In genomic region chr5:66872053-66872452, GRCm38 (mm10) we compare ENCODE assay signal across 14 mouse cellular contexts.
DNase-seq lines count a peak whose midpoint lies in the region; ATAC-seq and TF ChIP-seq lines count a peak whose summit lies in the region.
"Had no signal": no experiment of that assay in that cellular context is flagged by ENCODE, and none has a peak within 500 bp of the region (broad histone marks: within the 10 kb centered on the region; RNA-seq: fewer than 3 reads in every experiment).

No protein-coding gene starts in this region.

- H3K27me3 ChIP-seq in heart, adult 2 months (ENCODE audit: control insufficient read depth, insufficient read depth, low read length): no peaks in the 10 kb centered on the region
- H3K27me3 ChIP-seq in forebrain, embryonic 16.5 days (replicated peaks; ENCODE audit: control insufficient read depth, insufficient read depth, low read length): no peaks in the 10 kb centered on the region
- H3K27me3 ChIP-seq: kidney, embryonic 15.5 days; limb, embryonic 15.5 days; Patski had no signal

- DNase-seq in cerebellum, adult 11-12 months: peak; percentile 46
- DNase-seq in cerebellum, postnatal 4 days (ENCODE audit: low spot score in 2 of 2): no peak
- DNase-seq in lung, postnatal 14 days: peak; percentile 48
- DNase-seq in lung, postnatal 25 days (ENCODE audit: low spot score): no peak
- peak; percentile 60 to 80 for DNase-seq in heart, adult 2 months
- peak; percentile 73 for DNase-seq in heart, postnatal 4 days
- no peak for DNase-seq in thymus, postnatal 0 days (ENCODE audit: low spot score)
- DNase-seq: lung, embryonic 14.5 days; right cerebral cortex, postnatal 14 days had no signal

- no peaks in the 10 kb centered on the region for H3K9me3 ChIP-seq in forebrain, embryonic 16.5 days (ENCODE audit: control insufficient read depth, low read length)
- H3K9me3 ChIP-seq: kidney, embryonic 15.5 days; limb, embryonic 15.5 days had no signal

- no peak for ATAC-seq in forebrain, embryonic 16.5 days
- ATAC-seq: Patski had no signal

- H3K4me1 ChIP-seq in heart, adult 2 months (ENCODE audit: control insufficient read depth, insufficient read depth, low read length): peaks cover 11% of the 10 kb centered on the region
- 0 out of 2 replicates have a peak, but pooled peaks cover 3% of the 10 kb centered on the region for H3K4me1 ChIP-seq in forebrain, embryonic 16.5 days (replicated peaks; ENCODE audit: control insufficient read depth, insufficient read depth, low read length)

- no peaks in the 10 kb centered on the region for H3K79me2 ChIP-seq in heart, adult 2 months (replicated peaks; ENCODE audit: control insufficient read depth, insufficient read depth, low read length)

- TF ChIP-seq CTCF in heart, adult 2 months (IDR thresholded peaks at IDR 0.05): 0 out of 2 replicates have a peak, but pooled peaks have one; percentile 3

- peak overlapping the region; percentile 11; the same call in 1 of the 2 replicates for H3K4me3 ChIP-seq in heart, adult 2 months
- no peak overlapping the region for H3K4me3 ChIP-seq in forebrain, embryonic 16.5 days (replicated peaks; ENCODE audit: low read length)
- H3K4me3 ChIP-seq: kidney, embryonic 15.5 days; limb, embryonic 15.5 days; myocyte had no signal

- intact Hi-C loops in heart, adult 2 months (cut with DNase I): no loop called here

- peaks cover 20% of the 10 kb centered on the region for H3K36me3 ChIP-seq in heart, adult 2 months (ENCODE audit: control insufficient read depth, insufficient read depth, low read length)
- H3K36me3 ChIP-seq in forebrain, embryonic 16.5 days (ENCODE audit: control insufficient read depth, insufficient read depth): no peaks in the 10 kb centered on the region
- H3K36me3 ChIP-seq: kidney, embryonic 15.5 days; limb, embryonic 15.5 days had no signal

- TF ChIP-seq POLR2A in heart, adult 2 months (IDR thresholded peaks at IDR 0.05; ENCODE audit: insufficient read depth, low read depth, low read length): no peak

- peak overlapping the region; percentile 77 for H3K27ac ChIP-seq in heart, adult 2 months
- no peak overlapping the region for H3K27ac ChIP-seq in forebrain, embryonic 16.5 days (ENCODE audit: low read length)
- H3K27ac ChIP-seq: kidney, embryonic 15.5 days; limb, embryonic 15.5 days had no signal

- 0 out of 2 replicates have a peak, but pooled peaks have one; percentile 37 for TF ChIP-seq EP300 in heart, adult 2 months (IDR thresholded peaks at IDR 0.05; ENCODE audit: insufficient read depth, low read depth, low read length)

- WGBS in heart, adult 2 months: 23% methylated on average over 4 of the region's 4 CpGs
- WGBS in forebrain, embryonic 16.5 days: 90% methylated on average over 4 of the region's 4 CpGs

- no peak overlapping the region for H3K4me2 ChIP-seq in forebrain, embryonic 16.5 days (ENCODE audit: low read length)
- H3K4me2 ChIP-seq: kidney, embryonic 15.5 days; limb, embryonic 15.5 days; lung, embryonic 14.5 days had no signal

- H3K9ac ChIP-seq in heart, adult 2 months (ENCODE audit: low read depth, low read length): no peak overlapping the region
- no peak overlapping the region for H3K9ac ChIP-seq in forebrain, embryonic 16.5 days (replicated peaks; ENCODE audit: low read depth, low read length)
- H3K9ac ChIP-seq: kidney, embryonic 15.5 days; limb, embryonic 15.5 days; lung, embryonic 14.5 days had no signal

Comparison
In these comparisons a context has a peak if more than half of its experiments do, and no peak if none do; other contexts are left out.
1. DNase-seq: peak in cerebellum, adult 11-12 months (single experiment), lung, postnatal 14 days (single experiment), heart, adult 2 months (2 of 2) and heart, postnatal 4 days (single experiment); none in cerebellum, postnatal 4 days (0 of 2), lung, postnatal 25 days (single experiment) and thymus, postnatal 0 days (single experiment).